Mouse (Mus musculus) cerebellum, postnatal 25 days (tissue): ENCODE results near the gene Rnaseh2a.

Source experiments
- DNase-seq, 2 experiments: peaks; one replicate each; pipeline ENCODE4 v3.0.0; 2021; ENCODE audit warnings: mixed read lengths in 2 of 2

The Rnaseh2a gene

GRCm38 (mm10) chr8:84969241-84970134, at the start of gene Rnaseh2a, which contains the start of the genes Gm49661 and Prdx2:
Gene Rnaseh2a, minus strand, starts transcription at chr8:84969767.
Gene Gm49661, minus strand, starts transcription at chr8:84969433.
Gene Prdx2, plus strand, starts transcription at chr8:84969587.
- peak; percentile 85 to 91 for DNase-seq

- DNase-seq, result no peak
Measured at GRCm38 (mm10) chr8:85017209-85017608, 47.6 kb upstream of the Rnaseh2a start.

- no peak for DNase-seq
Measured at GRCm38 (mm10) chr8:85016724-85017123, 47.2 kb upstream of the Rnaseh2a start.

- DNase-seq, result no peak
Measured at GRCm38 (mm10) chr8:85014431-85014830, 44.9 kb upstream of the Rnaseh2a start, which contains the start of gene Best2. Gene Best2, minus strand, starts transcription at chr8:85014531.

GRCm38 (mm10) chr8:85013230-85013840, 43.8 kb upstream of the Rnaseh2a start:
- DNase-seq, result peak; percentile 73 to 82

GRCm38 (mm10) chr8:85011242-85011641, 41.7 kb upstream of the Rnaseh2a start:
- no peak for DNase-seq

- DNase-seq, result no peak
Measured at GRCm38 (mm10) chr8:85007686-85008085, 38.1 kb upstream of the Rnaseh2a start.

GRCm38 (mm10) chr8:84997649-84998295, 28.2 kb upstream of the Rnaseh2a start:
- DNase-seq, result peak; percentile 96 to 98

GRCm38 (mm10) chr8:84996978-84997377, 27.4 kb upstream of the Rnaseh2a start:
- no peak for DNase-seq

- no peak for DNase-seq
Measured at GRCm38 (mm10) chr8:84995680-84996079, 26.1 kb upstream of the Rnaseh2a start.

- DNase-seq, result no peak
Measured at GRCm38 (mm10) chr8:84994375-84994774, 24.8 kb upstream of the Rnaseh2a start.

GRCm38 (mm10) chr8:84990836-84991235, 21.3 kb upstream of the Rnaseh2a start:
- DNase-seq, result peak in 1 of 2 experiments; percentile 72

GRCm38 (mm10) chr8:84990349-84990748, 20.8 kb upstream of the Rnaseh2a start, which contains the start of gene Hook2:
Gene Hook2, plus strand, starts transcription at chr8:84990603.
- peak; percentile 96 to 98 for DNase-seq

- DNase-seq, result peak; percentile 92 to 95
Measured at GRCm38 (mm10) chr8:84989810-84990209, 20.2 kb upstream of the Rnaseh2a start.

- peak in 1 of 2 experiments; percentile 63 for DNase-seq
Measured at GRCm38 (mm10) chr8:84989311-84989731, 19.8 kb upstream of the Rnaseh2a start.

- no peak for DNase-seq
Measured at GRCm38 (mm10) chr8:84987903-84988302, 18.3 kb upstream of the Rnaseh2a start.

GRCm38 (mm10) chr8:84987388-84987787, 17.8 kb upstream of the Rnaseh2a start:
- no peak for DNase-seq

GRCm38 (mm10) chr8:84986379-84986945, 16.9 kb upstream of the Rnaseh2a start:
- no peak for DNase-seq

GRCm38 (mm10) chr8:84985684-84986378, 16.3 kb upstream of the Rnaseh2a start:
- DNase-seq, result peak; percentile 93 to 94

- DNase-seq, result peak in 1 of 2 experiments; percentile 2
Measured at GRCm38 (mm10) chr8:84985049-84985683, 15.6 kb upstream of the Rnaseh2a start.

- peak in 1 of 2 experiments; percentile 27 for DNase-seq
Measured at GRCm38 (mm10) chr8:84984294-84985048, 14.9 kb upstream of the Rnaseh2a start.
